Mouse (Mus musculus): Measurements from ENCODE around the gene Txndc5. TPM values are rescaled to one million over a fixed set of nuclear protein-coding genes. Genes with fewer than 3 reads are reported as not detected.

The Txndc5 gene
- 290 and 295 TPM in 2 replicates for polyA plus RNA-seq (2014; fragmentation: Nextera tagmentation; extraction: Ambion mirVana)

- no peak for TF ChIP-seq CTCF (IDR thresholded peaks at IDR 0.05; ENCODE audit: low read depth)
- no peaks in the 10 kb centered on the region for H3K36me3 ChIP-seq (ENCODE audit: insufficient read depth)
- H3K4me3 ChIP-seq (ENCODE audit: low read depth, low read length) = peak within 1 kb of the TSS; percentile 90
- peaks cover 26% of the 10 kb centered on the region for H3K4me1 ChIP-seq (ENCODE audit: insufficient read depth)
- 45% methylated on average over 9 of the region's 9 CpGs for WGBS
- ATAC-seq (ENCODE audit: insufficient read depth) = 0 out of 2 replicates have a peak, but pooled peaks have one; percentile 0
- peak within 1 kb of the TSS; percentile 96 for H3K27ac ChIP-seq (ENCODE audit: low read depth)
- peak within 1 kb of the TSS; percentile 86 for H3K4me2 ChIP-seq
- peak within 1 kb of the TSS; percentile 91 for H3K9ac ChIP-seq
- H3K27me3 ChIP-seq (ENCODE audit: insufficient read depth, low read length) = no peaks in the 10 kb centered on the region
- no peaks in the 10 kb centered on the region for H3K9me3 ChIP-seq (ENCODE audit: low read depth, low read length)
- DNase-seq = peak; percentile 28
These were observed at the start of gene Txndc5 for GRCm38 (mm10) chr13:38528687-38529294. Gene Txndc5 (minus strand): TSS chr13:38528824.

- H3K27me3 ChIP-seq (ENCODE audit: insufficient read depth, low read length) = no peaks in the 10 kb centered on the region
- no peak overlapping the region for H3K27ac ChIP-seq (ENCODE audit: low read depth)
- no peaks in the 10 kb centered on the region for H3K9me3 ChIP-seq (ENCODE audit: low read depth, low read length)
- DNase-seq = no peak
- H3K4me2 ChIP-seq = no peak overlapping the region
- H3K4me3 ChIP-seq (ENCODE audit: low read depth, low read length) = no peak overlapping the region
- H3K9ac ChIP-seq = no peak overlapping the region
- H3K4me1 ChIP-seq (ENCODE audit: insufficient read depth) = no peaks in the 10 kb centered on the region
- 52% methylated on average over 3 of the region's 3 CpGs for WGBS
- no peak for TF ChIP-seq CTCF (IDR thresholded peaks at IDR 0.05; ENCODE audit: low read depth)
- H3K36me3 ChIP-seq (ENCODE audit: insufficient read depth) = no peaks in the 10 kb centered on the region
- ATAC-seq (ENCODE audit: insufficient read depth) = no peak
These were observed 46.0 kb upstream of the Txndc5 start for GRCm38 (mm10) chr13:38574668-38575067.

- TF ChIP-seq CTCF (IDR thresholded peaks at IDR 0.05; ENCODE audit: low read depth) = no peak
- no peak overlapping the region for H3K9ac ChIP-seq
- H3K4me3 ChIP-seq (ENCODE audit: low read depth, low read length) = no peak overlapping the region
- ATAC-seq (ENCODE audit: insufficient read depth) (no peak), DNase-seq (no peak)
- no peaks in the 10 kb centered on the region for H3K36me3 ChIP-seq (ENCODE audit: insufficient read depth)
- no peaks in the 10 kb centered on the region for H3K9me3 ChIP-seq (ENCODE audit: low read depth, low read length)
- 88% methylated on average over 1 of the region's 1 CpGs for WGBS
- no peak overlapping the region for H3K4me2 ChIP-seq
- H3K4me1 ChIP-seq (ENCODE audit: insufficient read depth) = no peaks in the 10 kb centered on the region
- H3K27ac ChIP-seq (ENCODE audit: low read depth) = no peak overlapping the region
- H3K27me3 ChIP-seq (ENCODE audit: insufficient read depth, low read length) = no peaks in the 10 kb centered on the region
These were observed 44.7 kb upstream of the Txndc5 start for GRCm38 (mm10) chr13:38573281-38573680.

GRCm38 (mm10) chr13:38565245-38565644 lies 36.6 kb upstream of the Txndc5 start:
- DNase-seq = no peak
- H3K9me3 ChIP-seq (ENCODE audit: low read depth, low read length) = no peaks in the 10 kb centered on the region
- no peak for TF ChIP-seq CTCF (IDR thresholded peaks at IDR 0.05; ENCODE audit: low read depth)
- no peaks in the 10 kb centered on the region for H3K4me1 ChIP-seq (ENCODE audit: insufficient read depth)
- no peak overlapping the region for H3K4me2 ChIP-seq
- H3K27me3 ChIP-seq (ENCODE audit: insufficient read depth, low read length) = no peaks in the 10 kb centered on the region
- ATAC-seq (ENCODE audit: insufficient read depth) = no peak
- 76% methylated on average over 4 of the region's 4 CpGs for WGBS
- H3K27ac ChIP-seq (ENCODE audit: low read depth) = no peak overlapping the region
- H3K9ac ChIP-seq = no peak overlapping the region
- no peaks in the 10 kb centered on the region for H3K36me3 ChIP-seq (ENCODE audit: insufficient read depth)
- no peak overlapping the region for H3K4me3 ChIP-seq (ENCODE audit: low read depth, low read length)

- WGBS = 48% methylated on average over 11 of the region's 11 CpGs
- no peak for DNase-seq
- no peaks in the 10 kb centered on the region for H3K36me3 ChIP-seq (ENCODE audit: insufficient read depth)
- H3K27me3 ChIP-seq (ENCODE audit: insufficient read depth, low read length) = no peaks in the 10 kb centered on the region
- no peak overlapping the region for H3K4me3 ChIP-seq (ENCODE audit: low read depth, low read length)
- TF ChIP-seq CTCF (IDR thresholded peaks at IDR 0.05; ENCODE audit: low read depth) = no peak
- H3K27ac ChIP-seq (ENCODE audit: low read depth) = no peak overlapping the region
- H3K9ac ChIP-seq = no peak overlapping the region
- H3K4me2 ChIP-seq = no peak overlapping the region
- no peak for ATAC-seq (ENCODE audit: insufficient read depth)
- H3K9me3 ChIP-seq (ENCODE audit: low read depth, low read length) = no peaks in the 10 kb centered on the region
- no peaks in the 10 kb centered on the region for H3K4me1 ChIP-seq (ENCODE audit: insufficient read depth)
These were observed 26.0 kb upstream of the Txndc5 start for GRCm38 (mm10) chr13:38554611-38555010.

- Histone ChIP-seq H3K36me3 (ENCODE audit: insufficient read depth) (no peaks in the 10 kb centered on the region), H3K4me2 (no peak overlapping the region), H3K9me3 (ENCODE audit: low read depth, low read length) (no peaks in the 10 kb centered on the region), H3K4me1 (ENCODE audit: insufficient read depth) (no peaks in the 10 kb centered on the region), H3K27ac (ENCODE audit: low read depth) (no peak overlapping the region), H3K4me3 (ENCODE audit: low read depth, low read length) (no peak overlapping the region), H3K9ac (no peak overlapping the region), H3K27me3 (ENCODE audit: insufficient read depth, low read length) (no peaks in the 10 kb centered on the region)
- TF ChIP-seq CTCF (IDR thresholded peaks at IDR 0.05; ENCODE audit: low read depth) = no peak
- no peak for ATAC-seq (ENCODE audit: insufficient read depth)
- DNase-seq = no peak
- WGBS = 57% methylated on average over 3 of the region's 3 CpGs
These were observed 25.6 kb upstream of the Txndc5 start for GRCm38 (mm10) chr13:38554210-38554609.

- TF ChIP-seq CTCF (IDR thresholded peaks at IDR 0.05; ENCODE audit: low read depth) = peak; percentile 15; the same call in 1 of the 2 replicates
- WGBS = 79% methylated on average over 5 of the region's 5 CpGs
- ATAC-seq (ENCODE audit: insufficient read depth) (no peak), DNase-seq (no peak)
- no peaks in the 10 kb centered on the region for H3K27me3 ChIP-seq (ENCODE audit: insufficient read depth, low read length)
- no peak overlapping the region for H3K9ac ChIP-seq
- no peaks in the 10 kb centered on the region for H3K36me3 ChIP-seq (ENCODE audit: insufficient read depth)
- no peak overlapping the region for H3K4me3 ChIP-seq (ENCODE audit: low read depth, low read length)
- H3K4me2 ChIP-seq = no peak overlapping the region
- no peaks in the 10 kb centered on the region for H3K4me1 ChIP-seq (ENCODE audit: insufficient read depth)
- H3K9me3 ChIP-seq (ENCODE audit: low read depth, low read length) = no peaks in the 10 kb centered on the region
- H3K27ac ChIP-seq (ENCODE audit: low read depth) = no peak overlapping the region
These were observed 20.1 kb upstream of the Txndc5 start for GRCm38 (mm10) chr13:38548681-38549080.
